Mouse (Mus musculus): Measurements from ENCODE around the gene Gabrb3. TPM values are rescaled to one million over a fixed set of nuclear protein-coding genes. Genes with fewer than 3 reads are reported as not detected.

Gabrb3 gene
- polyA plus RNA-seq (2015; fragmentation: Nextera tagmentation; extraction: Ambion mirVana): 0.35 and 0.52 TPM in 2 replicates

GRCm38 (mm10) chr7:57419392-57419791, at the start of gene Gabrb3:
Gene Gabrb3 (plus strand): TSS chr7:57419692.

GRCm38 (mm10) chr7:57386517-57387340, 32.8 kb upstream of the Gabrb3 start, which contains the start of gene Gabrg3:
Gene Gabrg3 (minus strand): TSS chr7:57387188.

DNA sequence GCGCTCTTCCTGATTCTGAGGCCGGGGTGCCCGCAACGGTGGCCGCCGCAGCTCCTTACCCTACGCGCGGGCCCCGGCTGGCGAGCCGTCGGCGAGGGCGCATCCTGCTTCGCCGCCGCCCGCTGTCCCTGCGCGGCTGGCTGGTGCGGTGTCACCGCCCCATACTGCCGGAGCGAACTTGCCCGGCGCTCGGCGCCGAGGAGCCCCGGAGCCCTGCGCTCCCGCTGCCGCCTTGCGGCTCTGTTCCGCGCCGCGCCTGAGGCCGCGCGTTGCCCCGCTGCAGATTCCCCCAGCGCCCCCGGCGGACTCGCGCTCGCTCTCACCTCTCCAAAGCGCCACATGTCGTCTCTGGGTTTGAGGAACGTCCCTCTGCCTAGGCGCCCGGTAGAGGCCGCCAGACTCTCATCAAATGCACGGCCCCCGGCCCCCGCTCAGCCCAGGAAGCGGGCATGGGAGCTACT, 90.2 kb downstream of the Gabrb3 start, which contains the start of gene Gabra5:
TSS of gene Gabra5 (minus strand) at position 379 of the 461 bp plus-strand sequence.

Small RNA genes within 50 kb of the gene (microRNA-seq; reads per million reads assigned to microRNA genes)
- not detected for gene Mir6389

Other genes with a start within 250 kb of the Gabrb3 start
- gene Gabrg3, start 32.5 kb upstream of the Gabrb3 start, polyA plus RNA-seq (2015; fragmentation: Nextera tagmentation; extraction: Ambion mirVana): 0.10 and 0.36 TPM in 2 replicates
- gene Gabra5, start 90.4 kb downstream of the Gabrb3 start, polyA plus RNA-seq (2015; fragmentation: Nextera tagmentation; extraction: Ambion mirVana): 0.12 and 0.23 TPM in 2 replicates